In genomic region chr13:59144321-59144856, GRCm38 (mm10) we compare ENCODE assay signal across 9 mouse cellular contexts.
A peak's percentile ranks its signal among the peaks of the same experiment; 100 is the strongest.
DNase-seq lines count a peak whose midpoint lies in the region; ATAC-seq lines count a peak whose summit lies in the region.
"Had no signal": no experiment of that assay in that cellular context is flagged by ENCODE, and none has a peak within 500 bp of the region (broad histone marks: within the 10 kb centered on the region; RNA-seq: fewer than 3 reads in every experiment).

No protein-coding gene starts in this region.

- 0 out of 2 replicates have a peak overlapping the region, but pooled peaks have one; percentile 6 for H3K9ac ChIP-seq in hindbrain, embryonic 16.5 days (ENCODE audit: low read depth, low read length)
- H3K9ac ChIP-seq in midbrain, embryonic 15.5 days, result 0 out of 2 replicates have a peak overlapping the region, but pooled peaks have one; percentile 34
- H3K9ac ChIP-seq in kidney, embryonic 15.5 days, result no peak overlapping the region

- 17% methylated on average over 11 of the region's 11 CpGs for whole genome bisulfite sequencing in hindbrain, embryonic 16.5 days
- WGBS in midbrain, embryonic 15.5 days, result 16% methylated on average over 11 of the region's 11 CpGs
- 73% methylated on average over 11 of the region's 11 CpGs for WGBS in kidney, embryonic 15.5 days

- peak; percentile 37 for DNase-seq in adrenal gland, postnatal 10 days
- DNase-seq in adrenal gland, adult 8-10 months, result no peak
- DNase-seq in brain, embryonic 18.5 days (ENCODE audit: low read depth, low spot score), result peak; percentile 80
- no peak for DNase-seq in ovary, postnatal 14 days (ENCODE audit: low spot score)

- peak overlapping the region; percentile 45 for H3K4me2 ChIP-seq in hindbrain, embryonic 16.5 days (ENCODE audit: low read length)
- peak overlapping the region; percentile 39 for H3K4me2 ChIP-seq in midbrain, embryonic 15.5 days
- no peak overlapping the region for H3K4me2 ChIP-seq in kidney, embryonic 15.5 days

- H3K36me3 ChIP-seq in hindbrain, embryonic 16.5 days (ENCODE audit: control insufficient read depth, insufficient read depth, low read length), result no peaks in the 10 kb centered on the region
- no peaks in the 10 kb centered on the region for H3K36me3 ChIP-seq in midbrain, embryonic 15.5 days (replicated peaks)
- H3K36me3 ChIP-seq in kidney, embryonic 15.5 days, result no peaks in the 10 kb centered on the region

- peak; percentile 90 for ATAC-seq in hindbrain, embryonic 16.5 days
- peak; percentile 90 for ATAC-seq in midbrain, embryonic 15.5 days (replicated peaks)
- ATAC-seq in monocyte, adult 5-6 weeks (replicated peaks; ENCODE audit: insufficient number of reproducible peaks, low FRiP score, low TSS enrichment, poor library complexity, severe bottlenecking), result no peak
- no peak for ATAC-seq in kidney, embryonic 15.5 days (replicated peaks; ENCODE audit: low FRiP score)

- no peak overlapping the region for H3K4me3 ChIP-seq in hindbrain, embryonic 16.5 days (ENCODE audit: low read length)
- H3K4me3 ChIP-seq in midbrain, embryonic 15.5 days, result no peak overlapping the region; the same call in 1 of the 2 replicates
- no peak overlapping the region for H3K4me3 ChIP-seq in kidney, embryonic 15.5 days (replicated peaks)
- H3K4me3 ChIP-seq: megakaryocyte, embryonic 14.5 days had no signal

- no peaks in the 10 kb centered on the region for H3K27me3 ChIP-seq in hindbrain, embryonic 16.5 days (replicated peaks; ENCODE audit: control insufficient read depth, insufficient read depth, low read length)
- no peaks in the 10 kb centered on the region for H3K27me3 ChIP-seq in midbrain, embryonic 15.5 days (replicated peaks)
- H3K27me3 ChIP-seq in kidney, embryonic 15.5 days, result no peaks in the 10 kb centered on the region
- H3K27me3 ChIP-seq: megakaryocyte, embryonic 14.5 days had no signal

- H3K4me1 ChIP-seq in hindbrain, embryonic 16.5 days (ENCODE audit: control insufficient read depth, insufficient read depth, low read depth, low read length), result peaks cover 26% of the 10 kb centered on the region
- peaks cover 39% of the 10 kb centered on the region for H3K4me1 ChIP-seq in midbrain, embryonic 15.5 days
- H3K4me1 ChIP-seq in kidney, embryonic 15.5 days, result no peaks in the 10 kb centered on the region
- H3K4me1 ChIP-seq: megakaryocyte, embryonic 14.5 days had no signal

- peak overlapping the region; percentile 60 for H3K27ac ChIP-seq in hindbrain, embryonic 16.5 days (ENCODE audit: low read depth, low read length)
- peak overlapping the region; percentile 87 for H3K27ac ChIP-seq in midbrain, embryonic 15.5 days
- H3K27ac ChIP-seq in kidney, embryonic 15.5 days, result no peak overlapping the region

- H3K9me3 ChIP-seq in hindbrain, embryonic 16.5 days (ENCODE audit: control insufficient read depth, low read length), result no peaks in the 10 kb centered on the region
- H3K9me3 ChIP-seq in midbrain, embryonic 15.5 days, result no peaks in the 10 kb centered on the region
- H3K9me3 ChIP-seq in kidney, embryonic 15.5 days (replicated peaks), result no peaks in the 10 kb centered on the region

Comparison
In these comparisons a context has a peak if more than half of its experiments do, and no peak if none do; other contexts are left out.
1. DNase-seq: peak in adrenal gland, postnatal 10 days (single experiment) and brain, embryonic 18.5 days (single experiment); none in adrenal gland, adult 8-10 months (single experiment) and ovary, postnatal 14 days (single experiment).
2. ATAC-seq: peak in hindbrain, embryonic 16.5 days (single experiment) and midbrain, embryonic 15.5 days (single experiment); none in monocyte, adult 5-6 weeks (single experiment) and kidney, embryonic 15.5 days (single experiment).